Mouse (Mus musculus) c-Kit-positive CD71-positive TER-119-positive erythroid progenitor cells, embryonic 14.5 days (primary cell): Measurements from ENCODE around the gene Rps6kc1.

Source experiments
- DNase-seq: peaks from one replicate; pipeline ENCODE4 v3.0.0-alpha.2; 2013; ENCODE audit warnings: low spot score

Rps6kc1 gene

GRCm38 (mm10) chr1:190667326-190667725 is 244.2 kb downstream of the Rps6kc1 start:
- DNase-seq, result no peak

GRCm38 (mm10) chr1:190665490-190665875 is 246.1 kb downstream of the Rps6kc1 start:
- DNase-seq, result no peak

GRCm38 (mm10) chr1:190664767-190665489 is 246.6 kb downstream of the Rps6kc1 start:
- DNase-seq, result no peak

GRCm38 (mm10) chr1:190663996-190664395 is 247.6 kb downstream of the Rps6kc1 start:
- DNase-seq, result no peak

GRCm38 (mm10) chr1:190662736-190663135 is 248.8 kb downstream of the Rps6kc1 start:
- DNase-seq, result no peak

GRCm38 (mm10) chr1:190661764-190662163 is 249.8 kb downstream of the Rps6kc1 start:
- no peak for DNase-seq

- no peak for DNase-seq
Observed at GRCm38 (mm10) chr1:190661249-190661648, 250.3 kb downstream of the Rps6kc1 start.

GRCm38 (mm10) chr1:190659722-190660502 is 251.7 kb downstream of the Rps6kc1 start:
- DNase-seq, result no peak

GRCm38 (mm10) chr1:190658266-190658665 is 253.3 kb downstream of the Rps6kc1 start:
- no peak for DNase-seq

- DNase-seq, result no peak
Observed at GRCm38 (mm10) chr1:190656089-190656488, 255.5 kb downstream of the Rps6kc1 start.

GRCm38 (mm10) chr1:190655651-190656050 is 255.9 kb downstream of the Rps6kc1 start:
- no peak for DNase-seq

- DNase-seq, result no peak
Observed at GRCm38 (mm10) chr1:190655081-190655480, 256.5 kb downstream of the Rps6kc1 start.

- DNase-seq, result no peak
Observed at GRCm38 (mm10) chr1:190654694-190655001, 256.9 kb downstream of the Rps6kc1 start.

GRCm38 (mm10) chr1:190653989-190654693 is 257.4 kb downstream of the Rps6kc1 start:
- no peak for DNase-seq

- no peak for DNase-seq
Observed at GRCm38 (mm10) chr1:190653081-190653480, 258.5 kb downstream of the Rps6kc1 start.
